Mouse (Mus musculus) forebrain, embryonic 14.5 days (tissue): ENCODE measurements around the gene Ddx49. TPM values are rescaled to one million over a fixed set of nuclear protein-coding genes. Genes with fewer than 3 reads are reported as not detected.

Experiments used
- ATAC-seq: fragments of 200-750 bp; cut with Nextera tagmentation; 2 replicates; pipeline ENCODE4 v1.8.0; 2017; ENCODE audit warnings: mild to moderate bottlenecking, moderate library complexity
- DNase-seq: peaks from one replicate; pipeline ENCODE4 v3.0.0-alpha.2; 2015; ENCODE audit warnings: low spot score
- H3K27ac ChIP-seq: fragments of 300-500 bp; sonication (generic); 2 replicates; pipeline ENCODE4 v1.5.1; 2014; ENCODE audit warnings: low read depth, mild to moderate bottlenecking, control low read depth, low read length, moderate library complexity
- H3K27me3 ChIP-seq: fragments of 300-500 bp; sonication (generic); replicated peaks from 2 replicates; pipeline ENCODE4 v1.6.1; 2014; ENCODE audit warnings: low read length, control low read depth, mixed read lengths; ENCODE audit not compliant: control insufficient read depth, insufficient read depth
- H3K36me3 ChIP-seq: fragments of 300-500 bp; sonication (generic); 2 replicates; pipeline ENCODE4 v1.6.1; 2014; ENCODE audit warnings: low read length, control low read depth; ENCODE audit not compliant: control insufficient read depth, insufficient read depth
- H3K4me1 ChIP-seq: fragments of 300-500 bp; sonication (generic); 2 replicates; pipeline ENCODE4 v1.6.1; 2014; ENCODE audit warnings: antibody characterized with exemption, low read length, control low read depth; ENCODE audit not compliant: control insufficient read depth, insufficient read depth
- H3K4me2 ChIP-seq: fragments of 300-500 bp; sonication (generic); 2 replicates; pipeline ENCODE4 v1.6.1; 2014; ENCODE audit warnings: mild to moderate bottlenecking, control low read depth, low read length
- H3K4me3 ChIP-seq: fragments of 300-500 bp; sonication (generic); 2 replicates; pipeline ENCODE4 v1.5.1; 2014; ENCODE audit warnings: low read depth, low read length, control low read depth
- H3K9ac ChIP-seq: fragments of 300-500 bp; sonication (generic); 2 replicates; pipeline ENCODE4 v1.6.1; 2014; ENCODE audit warnings: mild to moderate bottlenecking, low read length, control low read depth, moderate library complexity
- H3K9me3 ChIP-seq: fragments of 300-500 bp; sonication (generic); replicated peaks from 2 replicates; pipeline ENCODE4 v1.6.1; 2016; ENCODE audit warnings: low read length, control low read depth, mixed read lengths; ENCODE audit not compliant: control insufficient read depth
- WGBS: fragments of 180-500 bp; shearing (Covaris S2); extraction: QIAGEN DNeasy Blood & Tissue Kit; methylation state at CpG from one replicate; pipeline ENCODE4 v1.1.7; 2014; 5-methylcytosine and 5-hydroxymethylcytosine counted together
- polyA plus RNA-seq: library from polyadenylated mRNA; unstranded; fragments of >200 nt; fragmentation: Nextera tagmentation; extraction: Ambion mirVana; gene quantifications from 2 replicates; pipeline ENCODE4 v1.2.1, GENCODE M21; 2014

The Ddx49 gene
- 51.5 and 52.3 TPM in 2 replicates for polyA plus RNA-seq

- Histone ChIP-seq H3K9ac (peak within 1 kb of the TSS; percentile 81), H3K27ac (no peak within 1 kb of the TSS), H3K27me3 (no peaks in the 10 kb centered on the region), H3K4me2 (peak within 1 kb of the TSS; percentile 92), H3K4me1 (peaks cover 12% of the 10 kb centered on the region), H3K4me3 (peak within 1 kb of the TSS; percentile 81), H3K9me3 (no peaks in the 10 kb centered on the region), H3K36me3 (peaks cover 51% of the 10 kb centered on the region)
- DNase-seq (peak; percentile 96), ATAC-seq (peak; percentile 95)
- WGBS, result under 1% methylated on average over 40 of the region's 40 CpGs
These were observed at the start of gene Ddx49, which contains the start of gene Cope for GRCm38 (mm10) chr8:70302358-70302890. TSS of gene Ddx49 (minus strand) at chr8:70302489. TSS of gene Cope (plus strand) at chr8:70302518.

DNA sequence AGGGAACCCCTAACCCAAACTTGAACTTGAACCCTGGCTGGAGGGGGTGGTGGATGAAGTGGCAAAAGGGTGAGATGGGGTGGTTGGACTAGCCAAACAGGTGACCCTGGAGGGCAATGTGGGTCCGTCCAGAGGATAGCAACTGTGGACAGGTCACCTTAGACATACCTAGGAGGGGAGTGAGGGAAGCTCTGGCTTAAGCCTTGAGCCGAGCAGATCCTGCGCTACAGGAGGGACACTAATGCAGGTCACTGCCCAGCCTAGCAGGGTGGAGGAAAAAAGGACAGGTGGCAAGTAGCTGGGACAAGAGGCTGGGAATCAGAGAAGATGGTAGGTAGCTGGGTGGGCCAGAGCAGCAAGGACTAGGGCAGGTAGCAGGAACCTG lies 49.7 kb upstream of the Ddx49 start:
- DNase-seq (no peak), ATAC-seq (no peak)
- WGBS, result 24% methylated on average over 3 of the region's 3 CpGs
- Histone ChIP-seq H3K9me3 (no peaks in the 10 kb centered on the region), H3K27me3 (no peaks in the 10 kb centered on the region), H3K4me2 (peak overlapping the region; percentile 99), H3K27ac (no peak overlapping the region), H3K4me3 (peak overlapping the region; percentile 100), H3K9ac (peak overlapping the region; percentile 97), H3K4me1 (peaks cover 25% of the 10 kb centered on the region), H3K36me3 (peaks cover 21% of the 10 kb centered on the region)

DNA sequence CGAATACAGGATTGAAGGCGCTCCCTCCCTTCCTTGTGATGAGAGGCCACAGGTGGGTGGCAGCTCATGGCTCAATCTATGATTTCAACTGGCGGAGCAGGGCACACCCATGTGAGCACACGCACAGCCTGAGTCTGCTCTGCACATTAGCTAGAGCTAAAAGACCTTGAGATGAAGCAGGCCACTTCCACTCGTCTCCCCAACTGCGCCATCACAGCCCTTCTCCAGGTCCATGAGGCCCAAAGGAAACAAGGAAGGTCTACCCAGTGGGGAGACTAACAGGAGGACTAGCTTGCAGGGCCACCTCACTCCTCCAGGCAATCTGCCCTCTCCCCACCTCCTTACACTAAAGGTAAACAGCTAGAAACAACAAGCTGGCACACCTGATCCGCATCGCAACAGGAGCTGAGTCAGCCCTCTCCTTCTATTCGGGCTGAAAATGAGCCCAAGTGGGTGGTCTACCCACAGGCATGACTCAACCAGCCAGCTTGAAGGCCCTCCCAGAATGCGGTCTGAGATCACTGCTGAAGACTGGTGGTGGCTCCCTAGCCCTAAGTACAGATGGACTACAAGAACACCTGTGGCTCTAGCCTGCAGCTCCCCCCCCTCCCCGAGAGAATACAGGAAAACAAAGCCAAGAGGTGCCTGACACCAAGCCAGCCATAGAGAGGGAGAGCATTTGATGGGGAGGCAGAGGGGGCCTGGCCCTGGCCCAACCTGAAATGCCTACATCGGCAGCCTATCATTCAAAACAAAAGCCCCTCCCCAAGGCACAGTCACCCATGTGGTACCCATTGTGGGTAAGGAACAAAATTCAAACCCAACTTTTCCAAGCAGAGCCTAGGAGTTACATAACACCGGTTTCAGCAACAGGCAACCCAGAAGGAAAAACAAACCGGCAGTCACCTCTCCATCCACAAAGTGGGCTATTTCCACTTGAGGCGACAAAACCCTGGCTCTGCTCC lies 49.0 kb upstream of the Ddx49 start:
- peak overlapping the region; percentile 99 for H3K4me2 ChIP-seq
- peaks cover 25% of the 10 kb centered on the region for H3K36me3 ChIP-seq
- ATAC-seq (no peak), DNase-seq (no peak)
- peaks cover 25% of the 10 kb centered on the region for H3K4me1 ChIP-seq
- peak overlapping the region; percentile 97 for H3K9ac ChIP-seq
- WGBS, result 56% methylated on average over 15 of the region's 15 CpGs
- peak overlapping the region; percentile 100 for H3K4me3 ChIP-seq
- no peak overlapping the region for H3K27ac ChIP-seq
- no peaks in the 10 kb centered on the region for H3K9me3 ChIP-seq
- no peaks in the 10 kb centered on the region for H3K27me3 ChIP-seq

DNA sequence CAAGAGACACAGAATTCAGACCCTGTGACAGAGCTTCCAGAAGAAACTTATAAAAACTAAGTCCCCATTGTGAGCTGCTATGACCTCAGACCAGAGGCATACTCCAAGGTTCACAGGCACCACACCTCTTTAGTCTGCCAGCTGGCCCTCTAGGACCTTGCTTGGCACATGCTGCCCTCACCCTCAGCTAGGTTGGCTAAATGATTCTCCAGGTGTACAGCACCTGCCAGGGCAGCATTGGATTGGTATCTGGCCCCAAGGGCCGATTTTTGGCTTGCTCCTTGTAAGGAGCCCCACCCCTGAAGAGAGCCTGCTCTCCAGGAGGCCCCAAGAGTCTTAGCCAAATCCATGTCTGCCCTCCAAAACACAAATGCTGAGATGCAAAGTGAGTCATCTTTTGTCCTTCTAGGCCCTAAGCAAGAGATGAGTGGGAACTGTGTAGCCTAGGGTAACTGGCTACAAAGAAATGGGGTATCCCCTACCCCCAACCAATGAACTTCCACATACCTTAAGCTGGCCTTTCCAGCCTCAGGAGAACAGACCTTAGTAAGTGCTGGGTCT lies 45.7 kb upstream of the Ddx49 start:
- Histone ChIP-seq H3K36me3 (peaks cover 40% of the 10 kb centered on the region), H3K9ac (no peak overlapping the region), H3K27me3 (no peaks in the 10 kb centered on the region), H3K27ac (no peak overlapping the region), H3K4me1 (peaks cover 20% of the 10 kb centered on the region), H3K4me3 (no peak overlapping the region), H3K4me2 (no peak overlapping the region), H3K9me3 (no peaks in the 10 kb centered on the region)
- WGBS, result 69% methylated on average over 1 of the region's 1 CpGs
- DNase-seq, result no peak
- no peak for ATAC-seq

GRCm38 (mm10) chr8:70347443-70347842 lies 45.2 kb upstream of the Ddx49 start:
- no peak overlapping the region for H3K4me3 ChIP-seq
- H3K27me3 ChIP-seq, result no peaks in the 10 kb centered on the region
- peaks cover 44% of the 10 kb centered on the region for H3K36me3 ChIP-seq
- DNase-seq (no peak), ATAC-seq (no peak)
- no peak overlapping the region for H3K27ac ChIP-seq
- no peak overlapping the region for H3K4me2 ChIP-seq
- WGBS, result 88% methylated on average over 4 of the region's 4 CpGs
- peaks cover 20% of the 10 kb centered on the region for H3K4me1 ChIP-seq
- H3K9ac ChIP-seq, result no peak overlapping the region
- H3K9me3 ChIP-seq, result no peaks in the 10 kb centered on the region

GRCm38 (mm10) chr8:70344279-70344678 lies 42.0 kb upstream of the Ddx49 start:
- no peak for DNase-seq
- Histone ChIP-seq H3K9ac (no peak overlapping the region), H3K27me3 (no peaks in the 10 kb centered on the region), H3K4me3 (no peak overlapping the region), H3K4me1 (no peaks in the 10 kb centered on the region), H3K9me3 (no peaks in the 10 kb centered on the region), H3K27ac (no peak overlapping the region), H3K4me2 (no peak overlapping the region), H3K36me3 (peaks cover 65% of the 10 kb centered on the region)
- ATAC-seq, result no peak
- WGBS, result 86% methylated on average over 2 of the region's 2 CpGs

GRCm38 (mm10) chr8:70343696-70344095 lies 41.4 kb upstream of the Ddx49 start:
- Histone ChIP-seq H3K4me3 (no peak overlapping the region), H3K27ac (no peak overlapping the region), H3K4me1 (no peaks in the 10 kb centered on the region), H3K36me3 (peaks cover 65% of the 10 kb centered on the region), H3K9me3 (no peaks in the 10 kb centered on the region), H3K27me3 (no peaks in the 10 kb centered on the region), H3K4me2 (no peak overlapping the region), H3K9ac (no peak overlapping the region)
- peak; percentile 55 for ATAC-seq
- WGBS, result 64% methylated on average over 6 of the region's 6 CpGs
- peak; percentile 60 for DNase-seq

DNA sequence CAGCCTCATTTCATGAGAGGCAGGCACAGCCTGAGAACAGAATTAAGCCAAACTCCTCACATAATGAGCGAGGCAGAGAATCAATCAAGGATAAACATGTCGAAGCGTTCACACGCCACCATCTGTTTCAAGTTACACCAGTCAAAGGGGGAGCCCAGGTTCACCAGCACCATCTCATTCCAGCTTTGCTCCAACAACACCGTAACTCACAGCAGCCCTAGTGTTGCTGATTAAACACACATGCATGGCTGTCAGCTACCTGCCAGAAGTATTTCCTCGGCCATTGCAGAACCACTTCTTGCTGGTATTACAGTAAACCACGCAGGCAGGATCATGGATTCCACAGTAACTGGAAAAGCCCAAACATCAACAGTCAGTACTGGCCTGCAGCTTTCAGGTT lies 40.8 kb upstream of the Ddx49 start:
- Histone ChIP-seq H3K9me3 (no peaks in the 10 kb centered on the region), H3K4me3 (no peak overlapping the region), H3K27me3 (no peaks in the 10 kb centered on the region), H3K9ac (no peak overlapping the region), H3K4me1 (no peaks in the 10 kb centered on the region), H3K36me3 (peaks cover 67% of the 10 kb centered on the region), H3K4me2 (no peak overlapping the region), H3K27ac (no peak overlapping the region)
- ATAC-seq (no peak), DNase-seq (peak; percentile 22)
- WGBS, result 70% methylated on average over 7 of the region's 7 CpGs
